Mouse (Mus musculus): ENCODE data around the gene Spns2. TPM values are rescaled to one million over a fixed set of nuclear protein-coding genes. Genes with fewer than 3 reads are reported as not detected.

Gene Spns2
- total and polyA plus RNA-seq, 3 experiments = 0.07 to 0.17 (median 0.14) TPM

GRCm38 (mm10) chr11:72440965-72441664 is 48.6 kb downstream of the Spns2 start, which contains the start of gene Mybbp1a:
Mybbp1a (plus strand) TSS chr11:72441355.
- Histone ChIP-seq H3K9ac (ENCODE audit: insufficient read depth, low read depth) (peak within 1 kb of the TSS; percentile 88), H3K79me2 (replicated peaks; ENCODE audit: control insufficient read depth, extremely low read depth, insufficient read depth, poor library complexity, severe bottlenecking) (peaks cover 40% of the 10 kb centered on the region), H3K36me3 (replicated peaks in 1 of 2; ENCODE audit: control insufficient read depth in 1 of 2, insufficient read depth in 1 of 2, low read length in 1 of 2) (peaks cover 39 to 42% of the 10 kb centered on the region in 2 experiments), H3K27ac (ENCODE audit: insufficient read depth, low read depth) (peak within 1 kb of the TSS; percentile 8; the same call in 1 of the 2 replicates), H3K9me3 (replicated peaks; ENCODE audit: low read length) (no peaks in the 10 kb centered on the region), H3K27me3 (replicated peaks) (no peaks in the 10 kb centered on the region), H3K4me2 (ENCODE audit: insufficient read depth, low read depth, poor library complexity, severe bottlenecking) (peak within 1 kb of the TSS; percentile 89), H3K4me1 (ENCODE audit: control insufficient read depth in 1 of 2, insufficient read depth in 2 of 2) (peaks cover 34 to 45% of the 10 kb centered on the region in 2 experiments), H3K4me3 (replicated peaks in 1 of 3; ENCODE audit: low read depth in 2 of 3, low read length in 2 of 3, poor library complexity in 1 of 3) (peak within 1 kb of the TSS; percentile 75 to 91 (median 91))
- DNase-seq (ENCODE audit: extremely low read depth) = peak; percentile 98
- dilution Hi-C loops (cut with MboI; ENCODE audit: extremely low pct_ligation_motif_present, extremely low pct_unique_long_range_greater_than_20kb, low sequenced_read_pairs) (no loop called here), in situ Hi-C loops (cut with MboI; ENCODE audit: low pct_ligation_motif_present, low pct_unique_long_range_greater_than_20kb, low sequenced_read_pairs) (loop anchor here (5.0 to 25.0 kb wide), 2 partner anchors 121 to 571 kb away; partner anchors contain the start of gene Camkk1)
- TF ChIP-seq ETS1 (conservative IDR thresholded peaks at IDR 0.05; ENCODE audit: low read depth, low read length) = no peak
- peak; percentile 69; the same call in 1 of the 2 replicates for TF ChIP-seq IRF4 (IDR thresholded peaks at IDR 0.05; ENCODE audit: low read depth, low read length)
- TF ChIP-seq MAX (IDR thresholded peaks at IDR 0.05; ENCODE audit: low read length) = peak; percentile 99
- peak; percentile 98 for TF ChIP-seq SIN3A (IDR thresholded peaks at IDR 0.05; ENCODE audit: low read length)
- TF ChIP-seq CHD1 (IDR thresholded peaks at IDR 0.05; ENCODE audit: low read depth, low read length) = peak; percentile 91
- peak; percentile 98 for TF ChIP-seq POLR2A (IDR thresholded peaks at IDR 0.05; ENCODE audit: low read depth, low read length)
- peak; percentile 93 for TF ChIP-seq POLR2AphosphoS2 (IDR thresholded peaks at IDR 0.05; ENCODE audit: low read depth, low read length)
- no peak for TF ChIP-seq ZNF384 (IDR thresholded peaks at IDR 0.05; ENCODE audit: low read depth, low read length)
- TF ChIP-seq NRF1 (IDR thresholded peaks at IDR 0.05; ENCODE audit: low read depth, low read length) = peak; percentile 96
- peak; percentile 91 for TF ChIP-seq HCFC1 (IDR thresholded peaks at IDR 0.05; ENCODE audit: low read depth, low read length)
- TF ChIP-seq CHD2 (IDR thresholded peaks at IDR 0.05; ENCODE audit: low read length) = peak; percentile 92
- TF ChIP-seq USF2 (conservative IDR thresholded peaks at IDR 0.05; ENCODE audit: low read depth, low read length) = peak; percentile 63
- no peak for TF ChIP-seq MAFK (IDR thresholded peaks at IDR 0.05; ENCODE audit: insufficient replicate concordance, low read length)
- TF ChIP-seq ELF1 (IDR thresholded peaks at IDR 0.05; ENCODE audit: low read depth, low read length) = peak; percentile 89
- TF ChIP-seq BHLHE40 (IDR thresholded peaks at IDR 0.05; ENCODE audit: low read depth, low read length) = peak; percentile 39; the same call in 1 of the 2 replicates
- no peak for TF ChIP-seq RAD21 (IDR thresholded peaks at IDR 0.05; ENCODE audit: low read depth, low read length)
- TF ChIP-seq NELFE (IDR thresholded peaks at IDR 0.05; ENCODE audit: low read depth, low read length) = peak; percentile 97
- TF ChIP-seq TCF12 (IDR thresholded peaks at IDR 0.05; ENCODE audit: low read depth, low read length) = peak; percentile 96
- no peak for TF ChIP-seq SMC3 (IDR thresholded peaks at IDR 0.05; ENCODE audit: low read depth, low read length)
- peak; percentile 81 for TF ChIP-seq TBP (conservative IDR thresholded peaks at IDR 0.05; ENCODE audit: low read depth, low read length)
- TF ChIP-seq PAX5 (IDR thresholded peaks at IDR 0.05; ENCODE audit: low read length) = no peak
- TF ChIP-seq MEF2A (IDR thresholded peaks at IDR 0.05; ENCODE audit: borderline replicate concordance, low read depth, low read length) = 0 out of 2 replicates have a peak, but pooled peaks have one; percentile 41
- TF ChIP-seq E2F4 (IDR thresholded peaks at IDR 0.05; ENCODE audit: insufficient replicate concordance, low read depth, low read length) = no peak
- no peak for TF ChIP-seq CTCF (conservative IDR thresholded peaks at IDR 0.05 in 1 of 2, IDR thresholded peaks at IDR 0.05 in 1 of 2; ENCODE audit: low read depth in 2 of 2, low read length in 2 of 2)
- no peak for TF ChIP-seq RCOR1 (conservative IDR thresholded peaks at IDR 0.05; ENCODE audit: low read depth, low read length)
- peak; percentile 90 for TF ChIP-seq KAT2A (IDR thresholded peaks at IDR 0.05; ENCODE audit: insufficient replicate concordance, low read length)
- TF ChIP-seq ZKSCAN1 (IDR thresholded peaks at IDR 0.05; ENCODE audit: borderline replicate concordance, low read depth, low read length) = no peak; the same call in 1 of the 2 replicates
- TF ChIP-seq MXI1 (IDR thresholded peaks at IDR 0.05; ENCODE audit: low read depth, low read length) = peak; percentile 100
- no peak for TF ChIP-seq ZC3H11A (IDR thresholded peaks at IDR 0.05; ENCODE audit: low read depth, low read length)
- TF ChIP-seq USF1 (IDR thresholded peaks at IDR 0.05; ENCODE audit: low read depth, low read length) = peak; percentile 89
- no peak for TF ChIP-seq JUND (conservative IDR thresholded peaks at IDR 0.05; ENCODE audit: low read depth, low read length)
- no peak; the same call in 1 of the 2 replicates for TF ChIP-seq GABPA (IDR thresholded peaks at IDR 0.05; ENCODE audit: insufficient replicate concordance, low read depth, low read length)
- peak; percentile 97 for TF ChIP-seq ZMIZ1 (IDR thresholded peaks at IDR 0.05; ENCODE audit: low read depth, low read length)
- no peak for TF ChIP-seq JUN (IDR thresholded peaks at IDR 0.05; ENCODE audit: insufficient read depth, low read depth, low read length)
- TF ChIP-seq MYC (IDR thresholded peaks at IDR 0.05; ENCODE audit: low read depth, low read length) = peak; percentile 100
- TF ChIP-seq UBTF (IDR thresholded peaks at IDR 0.05; ENCODE audit: low read depth, low read length) = no peak
- TF ChIP-seq MAZ (IDR thresholded peaks at IDR 0.05; ENCODE audit: low read depth, low read length) = peak; percentile 84
- TF ChIP-seq EP300 (IDR thresholded peaks at IDR 0.05; ENCODE audit: low read length) = no peak

All from CH12.LX (cell line).